ENCODE assay signal across 8 mouse cellular contexts in the genomic region with DNA sequence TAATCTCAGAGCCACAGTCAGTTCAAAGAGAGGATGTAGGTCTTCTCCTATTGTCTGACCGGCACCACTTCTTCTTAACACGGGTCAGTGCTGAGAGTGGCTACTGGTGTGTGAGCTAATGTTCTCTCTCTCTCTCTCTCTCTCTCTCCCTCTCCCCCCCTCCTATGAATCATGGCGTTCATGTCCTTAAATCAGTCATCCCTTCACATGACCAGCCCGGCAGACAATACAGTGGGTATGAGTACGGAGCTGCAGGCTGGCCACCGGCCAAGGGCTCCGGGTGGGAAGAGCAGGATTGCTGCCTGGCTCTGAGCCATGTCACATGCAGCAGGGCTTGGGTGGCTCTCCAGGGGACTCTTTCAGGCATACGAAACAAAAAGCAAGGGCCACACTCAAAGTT. TPM values are rescaled to one million over a fixed set of nuclear protein-coding genes. Genes with fewer than 3 reads are reported as not detected.
DNase-seq lines count a peak whose midpoint lies in the region; ATAC-seq lines count a peak whose summit lies in the region.
"Had no signal": no experiment of that assay in that cellular context is flagged by ENCODE, and none has a peak within 500 bp of the region (broad histone marks: within the 10 kb centered on the region; RNA-seq: fewer than 3 reads in every experiment).

No protein-coding gene starts in this region.

- peaks cover 12% of the 10 kb centered on the region for H3K4me1 ChIP-seq in neural tube, embryonic 12.5 days

- peak; percentile 19 for ATAC-seq in common myeloid progenitor, adult 5-6 weeks (replicated peaks; ENCODE audit: low read depth, poor library complexity, severe bottlenecking)
- ATAC-seq in neural tube, embryonic 12.5 days (ENCODE audit: low FRiP score, low read depth): peak; percentile 88

- H3K4me3 ChIP-seq in neural tube, embryonic 12.5 days: no peak overlapping the region

- no peak overlapping the region for H3K9ac ChIP-seq in neural tube, embryonic 12.5 days
- H3K9ac ChIP-seq: liver, embryonic 14.5 days had no signal

- WGBS in neural tube, embryonic 12.5 days: 46% methylated on average over 8 of the region's 8 CpGs

- intact Hi-C loops in heart, postnatal 10 days (cut with DNase I): no loop called here

- no peaks in the 10 kb centered on the region for H3K36me3 ChIP-seq in neural tube, embryonic 12.5 days

- no peak overlapping the region for H3K4me2 ChIP-seq in neural tube, embryonic 12.5 days (replicated peaks)

- no peaks in the 10 kb centered on the region for H3K27me3 ChIP-seq in neural tube, embryonic 12.5 days (replicated peaks)

- peak; percentile 31 for DNase-seq in right cerebral cortex, adult 18-20 months
- DNase-seq in right cerebral cortex, postnatal 25 days: no peak
- DNase-seq in heart, postnatal 10 days: peak; percentile 68 to 73
- DNase-seq in kidney, postnatal 25 days: peak; percentile 77 to 87
- no peak for DNase-seq in spleen, postnatal 4 days (ENCODE audit: low spot score in 2 of 2)

- no peaks in the 10 kb centered on the region for H3K9me3 ChIP-seq in neural tube, embryonic 12.5 days

- H3K27ac ChIP-seq in neural tube, embryonic 12.5 days: no peak overlapping the region
- H3K27ac ChIP-seq: liver, embryonic 14.5 days had no signal

RNA-seq across cellular contexts. Expression of a gene that starts 47.2 kb away (rescaled TPM):
- 39.5 and 40.6 TPM in 2 replicates for total RNA-seq in common myeloid progenitor, adult 5-6 weeks (2017)
- total RNA-seq in heart, postnatal 10 days (2021): 10 to 100 TPM; 12.1 to 12.6 TPM
- 28.8 and 31.0 TPM in 2 replicates for polyA plus RNA-seq in neural tube, embryonic 12.5 days (2016; fragmentation: Nextera tagmentation; extraction: Ambion mirVana)

Comparison
In these comparisons a context has a peak if more than half of its experiments do, and no peak if none do; other contexts are left out.
1. DNase-seq: peak in right cerebral cortex, adult 18-20 months (single experiment), heart, postnatal 10 days (2 of 2) and kidney, postnatal 25 days (2 of 2); none in right cerebral cortex, postnatal 25 days (single experiment) and spleen, postnatal 4 days (0 of 2).